Mouse (Mus musculus) embryonic facial prominence, embryonic 11.5 days (tissue): ENCODE data around the gene Lcmt1. TPM values are rescaled to one million over a fixed set of nuclear protein-coding genes. Genes with fewer than 3 reads are reported as not detected.

Source experiments
- ATAC-seq: fragments of 200-750 bp; cut with Nextera tagmentation; replicated peaks from 2 replicates; pipeline ENCODE4 v1.8.0; 2017; ENCODE audit warnings: low read depth; ENCODE audit not compliant: insufficient number of reproducible peaks, low FRiP score, low TSS enrichment
- DNase-seq: peaks from one replicate; pipeline ENCODE4 v3.0.0-alpha.2; 2015; ENCODE audit warnings: low spot score
- H3K27ac ChIP-seq: fragments of 300-500 bp; sonication (generic); replicated peaks from 2 replicates; pipeline ENCODE4 v1.5.1; 2014; ENCODE audit warnings: mild to moderate bottlenecking, low read depth, low read length, control low read depth
- H3K27me3 ChIP-seq: fragments of 300-500 bp; sonication (generic); 2 replicates; pipeline ENCODE4 v1.6.1; 2014; ENCODE audit warnings: mild to moderate bottlenecking, low read length, moderate library complexity, mixed read lengths; ENCODE audit not compliant: control insufficient read depth, insufficient read depth
- H3K36me3 ChIP-seq: fragments of 300-500 bp; sonication (generic); replicated peaks from 2 replicates; pipeline ENCODE4 v1.6.1; 2014; ENCODE audit warnings: low read depth, mild to moderate bottlenecking, low read length, moderate library complexity, mixed read lengths; ENCODE audit not compliant: control insufficient read depth, insufficient read depth
- H3K4me1 ChIP-seq: fragments of 300-500 bp; sonication (generic); 2 replicates; pipeline ENCODE4 v1.6.1; 2014; ENCODE audit warnings: low read length, mixed read lengths; ENCODE audit not compliant: control insufficient read depth, insufficient read depth
- H3K4me2 ChIP-seq: fragments of 300-500 bp; sonication (generic); 2 replicates; pipeline ENCODE4 v1.6.1; 2014; ENCODE audit warnings: low read depth, mild to moderate bottlenecking, control low read depth, low read length, moderate library complexity
- H3K4me3 ChIP-seq: fragments of 300-500 bp; sonication (generic); 2 replicates; pipeline ENCODE4 v1.5.1; 2014; ENCODE audit warnings: low read depth, low read length, control low read depth
- H3K9ac ChIP-seq: fragments of 300-500 bp; sonication (generic); replicated peaks from 2 replicates; pipeline ENCODE4 v1.6.1; 2014; ENCODE audit warnings: mild to moderate bottlenecking, control low read depth, low read length
- H3K9me3 ChIP-seq: fragments of 300-500 bp; sonication (generic); replicated peaks from 2 replicates; pipeline ENCODE4 v1.6.1; 2016; ENCODE audit warnings: mild to moderate bottlenecking, low read length, inconsistent platforms, mixed read lengths; ENCODE audit not compliant: control insufficient read depth
- WGBS: fragments of 180-500 bp; shearing (Covaris S2); extraction: QIAGEN DNeasy Blood & Tissue Kit; methylation state at CpG from one replicate; pipeline ENCODE4 v1.1.7; 2014; 5-methylcytosine and 5-hydroxymethylcytosine counted together
- polyA plus RNA-seq: library from polyadenylated mRNA; unstranded; fragments of >200 nt; fragmentation: Nextera tagmentation; extraction: Ambion mirVana; gene quantifications from 2 replicates; pipeline ENCODE4 v1.2.1, GENCODE M21; 2014

Lcmt1 gene
- polyA plus RNA-seq, 1 experiment from 2014 or later, result 74.1 TPM

GRCm38 (mm10) chr7:123465692-123466387 is 96.3 kb downstream of the Lcmt1 start:
- no peaks in the 10 kb centered on the region for H3K4me1 ChIP-seq

DNA sequence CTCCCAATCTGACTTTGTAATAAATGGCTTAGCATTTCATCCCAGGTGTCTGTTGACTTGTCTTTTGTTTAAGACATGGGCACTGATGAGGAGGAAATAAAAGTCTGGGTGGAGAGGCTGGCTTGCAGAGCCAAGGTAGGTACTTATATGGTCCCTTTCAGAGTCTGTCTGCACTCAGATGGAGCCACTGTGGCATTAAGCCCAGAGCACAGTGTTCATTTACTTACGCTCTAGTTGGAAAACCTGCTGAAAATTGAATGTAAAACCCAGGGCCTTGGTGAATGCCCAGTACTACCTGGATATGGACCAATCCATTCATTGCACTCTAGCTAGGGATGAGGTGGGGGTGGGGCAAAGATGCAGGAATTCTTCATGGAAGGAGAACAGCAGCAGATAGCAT is 98.4 kb downstream of the Lcmt1 start:
- no peaks in the 10 kb centered on the region for H3K9me3 ChIP-seq

More at GRCm38 (mm10) chr7:123465692-123466387, 96.3 kb downstream of the Lcmt1 start:
- no peak overlapping the region for H3K4me2 ChIP-seq
- H3K9me3 ChIP-seq, result no peaks in the 10 kb centered on the region
- no peak overlapping the region for H3K4me3 ChIP-seq
- DNase-seq (peak; percentile 86), ATAC-seq (peak; percentile 83)
- 38% methylated on average over 6 of the region's 6 CpGs for WGBS
- no peaks in the 10 kb centered on the region for H3K36me3 ChIP-seq
- no peaks in the 10 kb centered on the region for H3K27me3 ChIP-seq
- H3K9ac ChIP-seq, result no peak overlapping the region
- H3K27ac ChIP-seq, result no peak overlapping the region

More for the DNA sequence above, 98.4 kb downstream of the Lcmt1 start:
- Histone ChIP-seq H3K9ac (no peak overlapping the region), H3K4me1 (no peaks in the 10 kb centered on the region), H3K36me3 (no peaks in the 10 kb centered on the region), H3K27me3 (no peaks in the 10 kb centered on the region), H3K27ac (no peak overlapping the region), H3K4me2 (no peak overlapping the region), H3K4me3 (no peak overlapping the region)
- ATAC-seq, result no peak
- WGBS, result 89% methylated on average over 1 of the region's 1 CpGs
- DNase-seq, result no peak

Other genes starting within 250 kb of the Lcmt1 start
- 44.3 and 45.9 TPM in 2 replicates for gene Tnrc6a, start 245.9 kb upstream of the Lcmt1 start, polyA plus RNA-seq
- 1.1 TPM in 1 of 2 replicates, not detected in the other for gene Slc5a11, start 155.0 kb upstream of the Lcmt1 start, polyA plus RNA-seq
- gene Arhgap17, start 131 bp downstream of the Lcmt1 start, polyA plus RNA-seq, result 26.8 and 27.1 TPM in 2 replicates
- 0.71 and 1.0 TPM in 2 replicates for gene Aqp8, start 92.5 kb downstream of the Lcmt1 start, polyA plus RNA-seq
- 5.3 and 7.2 TPM in 2 replicates for gene Zkscan2, start 130.7 kb downstream of the Lcmt1 start, polyA plus RNA-seq